Mouse (Mus musculus) gastrocnemius, postnatal 36 days (tissue): Measurements from ENCODE around the gene Gm26741. TPM values are rescaled to one million over a fixed set of nuclear protein-coding genes. Genes with fewer than 3 reads are reported as not detected.

Experiments
- DNase-seq, 2 experiments: peaks; one replicate each; pipeline ENCODE4 v3.0.0; 2022
- intact Hi-C: fragments of 180-260 bp; cut with DNase I; formaldehyde crosslinking; loops from one replicate; pipeline ENCODE4 v1.15.1; 2025
- total RNA-seq, 2 experiments: library from RNA; stranded (reverse); gene quantifications; 2 replicates each; pipeline ENCODE4 v1.2.3; 2021

Gene Gm26741
- total RNA-seq, 2 experiments from 2014 or later, result not detected

DNA sequence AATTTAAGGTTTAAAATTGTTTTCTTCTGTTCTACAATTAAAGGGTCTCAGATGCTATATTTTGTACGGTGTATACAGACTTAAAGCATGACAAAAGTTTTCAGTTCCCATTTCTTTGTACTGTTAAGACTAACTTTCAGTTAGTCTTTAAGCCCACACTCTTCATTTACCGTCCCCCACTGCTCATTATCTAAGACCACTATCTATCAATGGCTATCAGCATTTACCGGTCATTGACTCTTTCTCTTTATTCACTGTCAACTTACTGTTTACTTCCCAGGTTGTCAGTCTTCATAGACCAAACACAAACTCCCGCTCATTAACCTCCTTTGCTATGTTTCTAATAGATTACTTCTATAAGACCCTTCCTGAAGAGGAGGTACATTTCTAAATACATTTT is 28.6 kb downstream of the Gm26741 start:
- DNase-seq, result no peak
- intact Hi-C loops, result loop anchor here (5.0 to 10.0 kb wide), 2 partner anchors 155 to 282 kb away; partner anchors contain the start of gene Dcbld1

DNA sequence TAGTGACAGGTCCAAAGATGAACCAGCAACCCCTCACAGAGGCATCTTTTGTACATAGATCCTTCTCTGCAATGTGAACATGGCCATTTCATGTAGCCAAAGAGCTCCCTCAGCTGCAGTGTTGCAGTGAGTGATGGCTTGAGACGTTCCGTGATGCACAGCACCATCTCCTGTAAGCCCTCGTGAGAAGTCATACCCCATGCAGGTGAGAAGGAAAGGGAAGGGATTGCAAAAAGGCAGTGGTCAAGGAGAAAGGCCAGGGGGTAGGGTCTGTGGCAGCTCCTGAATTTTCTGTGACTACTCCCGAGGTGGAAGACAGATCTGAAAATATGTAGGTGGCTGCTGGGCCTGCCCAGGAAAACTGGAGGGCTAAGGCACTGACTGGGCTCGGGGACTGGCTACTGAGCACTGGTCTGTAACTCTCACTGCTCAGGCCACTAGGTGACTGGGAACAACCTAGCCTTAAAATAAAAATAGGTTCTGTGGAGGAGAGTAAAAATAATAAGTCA is 30.4 kb downstream of the Gm26741 start, which contains the start of gene Nepn:
Nepn (plus strand) TSS at position 51 of the 509 bp plus-strand sequence.
- intact Hi-C loops, result loop anchor here (5.0 to 10.0 kb wide), 2 partner anchors 157 to 284 kb away; partner anchors contain the start of gene Dcbld1
- DNase-seq, result no peak

DNA sequence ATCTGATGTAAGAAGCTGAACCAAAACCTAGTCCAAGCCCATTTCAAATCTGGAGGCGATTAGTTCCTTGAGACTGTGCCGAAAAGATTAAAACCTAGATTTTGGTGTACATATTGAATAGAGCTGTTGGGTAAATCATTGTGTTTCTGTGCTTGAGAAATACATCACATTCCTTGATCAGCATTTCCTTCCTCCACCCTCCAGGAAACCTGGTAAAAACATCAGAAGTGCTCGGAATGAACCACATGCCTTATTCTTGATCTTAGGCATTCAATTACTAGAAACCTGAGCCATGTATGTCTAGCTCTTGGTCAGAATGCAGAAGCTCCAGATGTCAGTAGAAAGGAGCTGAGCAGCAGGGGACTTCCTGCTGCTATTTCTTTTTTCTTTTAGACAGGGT is 30.9 kb downstream of the Gm26741 start:
- intact Hi-C loops, result loop anchor here (5.0 to 10.0 kb wide), 2 partner anchors 157 to 285 kb away; partner anchors contain the start of gene Dcbld1
- no peak for DNase-seq

DNA sequence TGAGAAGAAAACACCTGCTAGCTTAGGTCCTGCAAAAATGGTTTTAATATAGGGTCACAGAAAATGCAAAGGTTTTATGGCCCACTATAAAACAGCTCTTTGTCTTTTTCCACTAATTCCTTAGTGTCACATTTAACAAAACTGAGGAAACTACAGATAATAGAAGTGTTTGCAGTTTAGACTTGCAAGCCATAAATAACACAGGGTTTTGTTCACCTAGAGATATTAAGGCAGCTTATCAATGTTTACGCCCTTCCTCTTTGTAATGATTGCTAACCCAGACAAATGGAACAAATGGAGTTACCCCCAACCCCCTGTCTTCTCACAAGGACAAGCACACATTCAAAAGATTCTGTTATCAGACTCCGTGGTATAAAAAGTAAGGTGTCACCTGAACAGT is 32.6 kb downstream of the Gm26741 start:
- DNase-seq, result no peak
- intact Hi-C loops, result no loop called here

DNA sequence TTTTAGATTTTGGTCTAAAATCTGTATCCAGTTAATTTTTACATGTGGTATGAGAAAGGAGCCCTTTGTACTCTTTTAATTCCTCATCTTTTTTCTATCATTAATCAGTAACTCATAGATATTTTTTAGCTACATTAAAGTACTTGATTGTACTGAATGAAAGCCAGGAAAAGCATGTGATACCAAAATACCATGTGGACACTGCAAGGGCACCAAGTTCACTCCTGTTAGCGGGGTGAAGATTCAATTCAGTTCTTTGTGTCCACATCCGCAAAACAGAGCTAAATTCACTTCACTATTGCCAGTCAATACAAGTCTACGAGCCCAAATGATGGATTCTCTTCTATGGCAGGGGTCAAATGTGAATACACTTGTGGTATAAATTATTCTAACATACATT is 38.1 kb downstream of the Gm26741 start:
- intact Hi-C loops, result no loop called here
- DNase-seq, result no peak

DNA sequence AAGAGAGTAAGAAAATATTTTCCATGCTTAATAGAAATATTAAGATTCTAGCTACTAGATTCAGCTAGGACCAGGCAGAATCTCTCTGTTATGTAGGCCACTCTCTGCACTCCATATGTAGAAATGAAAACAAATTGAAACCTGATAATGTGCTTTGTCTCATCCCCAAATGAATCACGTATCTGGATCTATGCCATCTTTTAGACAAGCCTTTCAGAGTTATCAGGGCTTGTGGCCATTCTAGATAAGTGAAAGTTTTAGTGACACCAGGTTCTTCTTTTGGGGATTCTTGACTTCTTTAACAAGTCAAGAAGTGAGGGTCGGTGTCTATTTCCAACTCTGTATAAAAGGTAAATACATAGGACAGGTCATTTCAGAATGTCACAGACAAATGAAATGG is 40.1 kb downstream of the Gm26741 start:
- intact Hi-C loops, result no loop called here
- DNase-seq, result no peak

DNA sequence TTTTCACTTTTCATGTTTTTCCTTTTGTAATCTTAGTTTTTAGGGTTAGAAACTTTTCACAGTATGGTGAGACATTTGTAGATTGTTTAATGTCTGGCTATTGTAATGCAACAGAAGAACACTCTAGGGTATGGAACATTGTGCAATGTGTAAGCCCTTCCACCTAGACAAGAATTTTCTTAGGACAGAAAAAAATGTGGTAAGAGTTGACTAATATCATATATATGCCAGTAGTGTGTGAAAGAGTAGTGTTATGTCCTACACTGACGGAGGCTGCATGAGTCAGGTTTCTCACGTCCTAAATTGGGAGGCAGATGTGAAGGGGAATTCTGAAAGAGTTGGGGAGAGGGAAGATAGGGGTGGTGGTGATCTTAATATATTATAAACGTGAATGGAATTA is 41.2 kb downstream of the Gm26741 start:
- intact Hi-C loops, result no loop called here
- no peak for DNase-seq

DNA sequence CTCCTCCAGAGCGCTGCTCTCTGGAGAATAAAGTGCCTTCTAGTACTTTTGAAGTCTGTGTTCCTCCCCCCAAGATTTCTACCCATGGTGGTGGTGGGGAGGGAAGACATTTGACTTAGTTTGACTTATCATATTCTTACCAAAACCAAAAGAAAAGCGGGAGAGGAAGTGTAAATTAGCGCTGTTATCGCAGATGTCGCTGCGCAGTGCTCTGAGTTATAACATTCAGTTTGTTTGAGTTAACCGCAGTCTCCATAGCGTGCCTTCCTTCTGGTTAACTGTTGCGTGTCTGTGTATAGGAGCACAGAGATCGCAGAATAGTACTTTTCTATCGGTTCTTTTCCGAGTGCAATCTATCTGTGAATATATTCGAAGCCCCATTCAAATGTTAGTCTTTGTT is 46.6 kb downstream of the Gm26741 start:
- intact Hi-C loops, result no loop called here
- DNase-seq, result no peak

DNA sequence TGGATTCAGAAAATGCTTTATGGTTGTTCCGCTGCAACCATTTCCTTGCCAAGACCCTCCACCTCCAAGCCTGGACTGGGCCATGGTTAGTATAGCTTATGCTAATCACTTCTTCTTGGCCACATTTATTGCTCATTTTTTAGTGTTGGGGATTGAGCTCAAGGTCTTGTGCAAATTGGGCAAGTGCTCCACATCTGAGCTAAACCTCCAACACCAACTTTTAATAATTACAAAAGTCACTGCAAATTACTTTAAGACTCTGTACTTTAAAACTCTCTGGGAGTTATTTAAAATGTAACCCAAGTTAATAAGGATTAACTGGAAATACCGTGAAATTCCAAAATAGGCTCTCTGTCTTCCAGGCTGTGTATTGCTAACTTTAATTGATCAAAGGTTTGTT is 49.0 kb downstream of the Gm26741 start:
- intact Hi-C loops, result no loop called here
- no peak for DNase-seq

Other genes starting within 250 kb of the Gm26741 start
- gene Ros1, start 163.5 kb upstream of the Gm26741 start, total RNA-seq, result under 1 TPM; 0.02 to 0.05 TPM
- gene Dcbld1, start 125.1 kb upstream of the Gm26741 start, total RNA-seq, result 1 to 10 TPM; 1.4 to 1.9 TPM
- 1 to 10 TPM; 7.4 to 8.5 TPM for gene Gopc, start 23.4 kb downstream of the Gm26741 start, total RNA-seq
- under 1 TPM; 0.27 to 0.31 TPM for gene Nepn, start 30.2 kb downstream of the Gm26741 start, total RNA-seq
- gene Nus1, start 58.8 kb downstream of the Gm26741 start, total RNA-seq, result 10 to 100 TPM; 16.3 to 17.4 TPM